Mouse (Mus musculus) heart, embryonic 13.5 days (tissue): ENCODE results near the gene Syngap1. TPM values are rescaled to one million over a fixed set of nuclear protein-coding genes. Genes with fewer than 3 reads are reported as not detected.
"Not testable (repeated sequence)": the region's sequence is repeated elsewhere in the genome, so short reads cannot be mapped to it uniquely, and the experiment has no call there.

ENCODE experiments used
- ATAC-seq: fragments of 200-750 bp; cut with Nextera tagmentation; 2 replicates; pipeline ENCODE4 v1.8.0; 2017; ENCODE audit warnings: moderate TSS enrichment; ENCODE audit not compliant: insufficient number of reproducible peaks, low FRiP score, low TSS enrichment; ENCODE audit errors: extremely low read depth
- H3K27ac ChIP-seq: fragments of 300-500 bp; sonication (generic); replicated peaks from 2 replicates; pipeline ENCODE4 v1.5.1; 2015; ENCODE audit warnings: moderate library complexity, mild to moderate bottlenecking, inconsistent platforms
- H3K27me3 ChIP-seq: fragments of 300-500 bp; sonication (generic); replicated peaks from 2 replicates; pipeline ENCODE4 v1.6.1; 2015; ENCODE audit warnings: mild to moderate bottlenecking, inconsistent platforms
- H3K36me3 ChIP-seq: fragments of 300-500 bp; sonication (generic); 2 replicates; pipeline ENCODE4 v1.6.1; 2015; ENCODE audit warnings: mild to moderate bottlenecking, inconsistent platforms
- H3K4me1 ChIP-seq: fragments of 300-500 bp; sonication (generic); 2 replicates; pipeline ENCODE4 v1.6.1; 2015; ENCODE audit warnings: inconsistent platforms
- H3K4me2 ChIP-seq: fragments of 300-500 bp; sonication (generic); 2 replicates; pipeline ENCODE4 v1.6.1; 2015; ENCODE audit warnings: inconsistent platforms, mild to moderate bottlenecking, moderate library complexity
- H3K4me3 ChIP-seq: fragments of 300-500 bp; sonication (generic); 2 replicates; pipeline ENCODE4 v1.5.1; 2015; ENCODE audit warnings: moderate library complexity, mild to moderate bottlenecking, inconsistent platforms
- H3K9ac ChIP-seq: fragments of 300-500 bp; sonication (generic); 2 replicates; pipeline ENCODE4 v1.6.1; 2015; ENCODE audit warnings: inconsistent platforms, mild to moderate bottlenecking, moderate library complexity
- H3K9me3 ChIP-seq: fragments of 300-500 bp; sonication (generic); 2 replicates; pipeline ENCODE4 v1.6.1; 2016; ENCODE audit warnings: inconsistent platforms
- WGBS: fragments of 180-500 bp; shearing (Covaris S2); methylation state at CpG from one replicate; pipeline ENCODE4 v1.1.7; 2015; ENCODE audit warnings: mixed read lengths; 5-methylcytosine and 5-hydroxymethylcytosine counted together
- polyA plus RNA-seq: library from polyadenylated mRNA; unstranded; fragments of >200 nt; fragmentation: Nextera tagmentation; extraction: Ambion mirVana; gene quantifications from 2 replicates; pipeline ENCODE4 v1.2.1, GENCODE M21; 2015

Syngap1 gene
- polyA plus RNA-seq: 1.3 and 2.0 TPM in 2 replicates

DNA sequence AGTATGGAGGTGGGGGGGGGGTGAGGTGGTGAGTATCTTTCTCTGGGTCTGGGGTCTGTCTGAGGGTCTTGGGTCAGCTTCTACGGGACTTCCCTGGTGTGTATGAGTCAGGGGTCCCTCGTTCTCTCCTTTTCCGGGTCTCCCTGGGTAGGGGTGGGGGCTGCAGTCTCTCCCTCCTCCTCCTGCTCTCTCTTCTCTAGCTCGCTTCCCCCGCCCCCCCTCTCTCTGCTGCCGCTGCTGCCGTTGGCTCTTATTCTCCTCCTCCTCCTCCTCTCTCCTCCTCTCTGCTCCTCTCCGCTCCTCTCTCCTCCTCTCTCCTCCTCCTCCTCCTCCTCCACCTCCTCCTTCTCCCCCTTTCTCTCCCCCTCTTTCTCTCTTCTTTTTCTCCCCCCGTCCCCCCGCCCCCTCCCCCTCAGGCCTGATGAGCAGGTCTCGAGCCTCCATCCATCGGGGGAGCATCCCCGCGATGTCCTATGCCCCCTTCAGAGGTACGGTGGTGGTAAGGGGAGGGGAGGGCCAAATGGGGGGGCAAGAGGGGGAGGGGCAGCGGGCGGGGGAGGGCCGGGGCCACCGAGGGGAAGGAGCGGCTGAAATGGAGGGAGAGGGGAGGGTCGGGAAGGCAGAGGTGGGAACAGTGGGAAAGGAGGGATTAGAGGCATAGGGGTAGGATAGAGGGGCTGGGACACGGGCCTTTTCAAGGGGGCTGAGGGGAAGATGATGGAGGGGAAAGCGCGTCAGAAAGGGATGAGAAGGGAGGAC, at the start of gene Syngap1:
Gene Syngap1 (plus strand): TSS at position 223 of the 759 bp plus-strand sequence.
- H3K36me3 ChIP-seq: peaks cover 14% of the 10 kb centered on the region
- ATAC-seq: no peak
- H3K4me1 ChIP-seq: peaks cover 51% of the 10 kb centered on the region
- H3K4me3 ChIP-seq: peak within 1 kb of the TSS; percentile 73
- H3K9me3 ChIP-seq: no peaks in the 10 kb centered on the region
- peak within 1 kb of the TSS; percentile 98 for H3K27ac ChIP-seq
- H3K4me2 ChIP-seq: peak within 1 kb of the TSS; percentile 99
- 0 out of 2 replicates have a peak, but pooled peaks cover 3% of the 10 kb centered on the region for H3K27me3 ChIP-seq
- 3% methylated on average over 19 of the region's 24 CpGs for WGBS
- peak within 1 kb of the TSS; percentile 88 for H3K9ac ChIP-seq

DNA sequence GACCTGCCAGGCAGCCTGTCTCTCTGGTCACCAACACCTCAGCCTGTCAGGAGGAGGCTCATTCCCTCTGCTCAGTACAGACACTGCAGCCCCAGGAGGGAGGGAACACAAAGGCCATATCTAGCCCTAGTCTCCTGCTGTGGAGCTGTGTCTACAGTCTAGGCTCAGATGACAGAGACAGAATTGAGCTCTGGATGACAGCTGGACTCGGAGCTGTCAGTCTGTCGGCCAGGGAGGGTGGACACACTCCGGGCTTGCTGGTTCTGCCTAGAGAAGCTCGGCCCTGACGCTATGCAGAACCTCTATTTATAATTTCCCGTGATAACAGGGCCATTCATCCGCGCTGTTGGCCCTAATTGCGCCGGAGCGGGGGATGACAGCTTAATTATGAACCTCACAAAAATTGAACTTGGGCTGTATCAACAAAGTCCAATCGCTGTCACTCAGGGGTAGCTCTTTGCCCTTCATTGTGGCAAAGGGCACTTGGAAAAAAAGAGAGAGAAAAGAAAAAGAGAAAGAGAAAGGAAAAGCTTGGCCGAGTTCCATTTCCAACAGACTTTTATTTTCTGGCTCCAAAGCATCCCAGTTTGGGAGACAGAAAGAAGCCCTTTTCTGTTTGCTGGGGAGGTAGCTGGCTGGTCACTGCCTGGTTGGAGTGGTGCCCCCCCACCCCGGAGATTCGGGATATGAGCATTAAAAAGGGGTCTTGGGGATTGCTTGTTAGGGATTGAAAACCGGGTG, 48.2 kb upstream of the Syngap1 start:
- H3K4me2 ChIP-seq: peak overlapping the region; percentile 61
- peak; percentile 84 for ATAC-seq
- no peaks in the 10 kb centered on the region for H3K36me3 ChIP-seq
- H3K27me3 ChIP-seq: no peaks in the 10 kb centered on the region
- WGBS: 18% methylated on average over 16 of the region's 16 CpGs
- H3K4me3 ChIP-seq: peak overlapping the region; percentile 35
- peaks cover 64% of the 10 kb centered on the region for H3K4me1 ChIP-seq
- peak overlapping the region; percentile 96 for H3K27ac ChIP-seq
- peak overlapping the region; percentile 47 for H3K9ac ChIP-seq
- H3K9me3 ChIP-seq: no peaks in the 10 kb centered on the region; the same call in 1 of the 2 replicates

DNA sequence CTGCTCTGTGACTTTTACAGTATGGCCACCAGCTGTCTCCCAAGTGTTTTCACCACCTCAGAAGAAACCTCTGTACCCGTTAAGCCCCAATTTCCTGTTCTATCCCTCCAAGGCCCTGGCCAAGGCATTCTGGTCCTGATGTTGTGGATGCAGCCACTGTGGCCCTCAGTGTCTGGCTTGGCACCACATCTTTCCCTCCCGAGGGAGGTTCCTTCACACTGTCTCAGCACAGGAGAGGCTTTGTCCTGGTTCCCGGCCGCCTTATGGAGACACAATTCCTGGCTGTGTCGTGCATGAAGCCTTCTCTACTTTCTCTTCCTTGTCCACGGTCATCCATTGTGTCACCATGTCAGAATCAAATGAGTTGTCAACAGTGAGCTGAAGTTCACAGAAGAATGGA, 47.6 kb upstream of the Syngap1 start:
- WGBS: 31% methylated on average over 6 of the region's 6 CpGs
- Histone ChIP-seq H3K4me3 (0 out of 2 replicates have a peak overlapping the region, but pooled peaks have one; percentile 35), H3K9me3 (no peaks in the 10 kb centered on the region; the same call in 1 of the 2 replicates), H3K4me2 (peak overlapping the region; percentile 61), H3K4me1 (peaks cover 58% of the 10 kb centered on the region), H3K36me3 (no peaks in the 10 kb centered on the region), H3K27ac (peak overlapping the region; percentile 96), H3K9ac (peak overlapping the region; percentile 47), H3K27me3 (no peaks in the 10 kb centered on the region)
- no peak for ATAC-seq

DNA sequence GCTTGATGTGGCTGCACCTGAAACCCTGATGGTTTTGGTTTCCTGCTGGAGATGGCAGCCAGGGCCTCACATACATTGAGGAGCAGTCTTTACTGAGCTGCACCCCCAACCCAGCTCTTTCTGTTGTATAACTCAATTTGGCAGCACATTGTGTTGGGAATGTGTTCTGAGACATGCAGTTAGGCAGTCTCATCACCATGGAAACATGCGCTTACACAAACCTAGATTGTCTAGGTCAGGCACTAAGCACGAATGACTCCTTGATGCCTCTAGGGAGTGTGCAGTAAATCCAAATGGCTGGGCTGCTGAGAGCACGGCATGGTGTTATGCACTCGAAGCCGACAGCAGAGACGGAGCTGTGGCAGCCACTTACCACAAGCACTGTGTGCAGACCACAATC, 46.7 kb upstream of the Syngap1 start:
- 70% methylated on average over 6 of the region's 6 CpGs for WGBS
- ATAC-seq: no peak
- Histone ChIP-seq H3K4me1 (peaks cover 55% of the 10 kb centered on the region), H3K9me3 (no peaks in the 10 kb centered on the region; the same call in 1 of the 2 replicates), H3K4me2 (no peak overlapping the region), H3K36me3 (no peaks in the 10 kb centered on the region), H3K27ac (peak overlapping the region; percentile 96), H3K9ac (no peak overlapping the region), H3K4me3 (no peak overlapping the region), H3K27me3 (no peaks in the 10 kb centered on the region)

DNA sequence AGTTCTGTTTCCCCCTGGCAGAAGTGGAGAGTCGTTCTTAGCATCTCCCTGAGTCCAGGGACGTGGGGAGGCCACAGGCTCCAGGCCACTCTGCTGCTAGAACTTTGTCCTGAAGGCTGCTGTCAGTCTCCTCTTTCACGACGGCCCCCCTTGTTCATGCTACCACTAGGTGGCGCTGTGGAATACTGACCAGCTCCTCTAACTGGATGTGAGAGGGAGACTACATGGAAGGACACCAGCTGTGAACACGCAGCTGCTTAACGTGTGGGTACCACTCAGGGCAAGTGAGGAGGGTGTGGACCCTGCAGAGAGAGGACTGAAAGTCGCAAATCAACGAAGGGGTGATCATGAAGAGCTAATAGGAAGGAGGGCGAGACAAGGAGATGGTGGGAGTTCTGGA, 45.5 kb upstream of the Syngap1 start:
- no peak overlapping the region for H3K9ac ChIP-seq
- 17% methylated on average over 10 of the region's 10 CpGs for WGBS
- no peak overlapping the region for H3K27ac ChIP-seq
- no peaks in the 10 kb centered on the region for H3K36me3 ChIP-seq
- H3K4me1 ChIP-seq: peaks cover 50% of the 10 kb centered on the region
- no peaks in the 10 kb centered on the region; the same call in 1 of the 2 replicates for H3K9me3 ChIP-seq
- H3K4me2 ChIP-seq: no peak overlapping the region
- no peaks in the 10 kb centered on the region for H3K27me3 ChIP-seq
- H3K4me3 ChIP-seq: no peak overlapping the region
- no peak for ATAC-seq

DNA sequence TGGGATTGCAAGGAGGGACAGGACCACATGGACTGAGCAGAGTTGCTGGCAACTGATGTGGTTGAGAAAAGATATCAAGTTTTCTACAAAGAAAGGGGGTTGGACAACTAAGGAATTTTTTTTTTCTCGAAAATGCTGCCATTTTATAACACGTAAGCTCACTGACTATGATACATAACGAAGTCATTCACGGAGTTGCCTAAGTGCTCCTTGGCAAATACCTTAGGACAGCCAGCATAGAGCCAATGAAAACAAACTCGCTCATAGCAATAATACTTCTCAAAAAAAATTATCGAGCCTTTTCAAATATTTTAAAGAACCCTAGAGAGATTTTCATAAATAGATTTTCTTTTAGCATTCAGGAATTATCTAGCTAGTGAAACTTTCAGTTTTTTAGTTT, 40.1 kb upstream of the Syngap1 start:
- Histone ChIP-seq H3K27ac (no peak overlapping the region), H3K4me1 (peaks cover 11% of the 10 kb centered on the region), H3K9me3 (no peaks in the 10 kb centered on the region), H3K4me3 (no peak overlapping the region), H3K27me3 (no peaks in the 10 kb centered on the region), H3K9ac (no peak overlapping the region), H3K36me3 (no peaks in the 10 kb centered on the region), H3K4me2 (no peak overlapping the region)
- no peak for ATAC-seq
- WGBS: 73% methylated on average over 6 of the region's 6 CpGs

DNA sequence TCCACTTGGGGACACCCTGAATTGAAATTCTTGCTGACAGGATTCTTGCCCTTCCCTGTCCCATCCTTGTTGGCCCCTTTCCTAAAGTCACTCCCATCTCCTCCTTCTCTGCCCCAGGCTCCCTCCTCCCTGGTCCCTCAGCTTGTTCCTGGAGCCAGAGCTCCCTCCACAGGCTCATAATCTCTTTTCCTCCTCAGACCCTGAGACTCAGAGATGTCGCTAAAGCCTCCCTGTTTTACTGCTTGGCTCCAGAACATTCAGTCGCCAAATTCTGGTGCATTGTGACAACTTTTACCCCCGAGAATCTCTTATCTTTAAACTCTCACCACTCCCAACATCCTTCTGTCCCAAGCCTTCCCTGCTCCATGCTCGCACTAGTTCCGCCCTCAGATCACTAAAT, 36.7 kb upstream of the Syngap1 start:
- Histone ChIP-seq H3K9ac (no peak overlapping the region), H3K4me1 (no peaks in the 10 kb centered on the region), H3K27me3 (no peaks in the 10 kb centered on the region), H3K9me3 (peaks cover 9% of the 10 kb centered on the region; the same call in 1 of the 2 replicates), H3K36me3 (no peaks in the 10 kb centered on the region), H3K4me2 (no peak overlapping the region), H3K4me3 (no peak overlapping the region), H3K27ac (no peak overlapping the region)
- no peak for ATAC-seq
- 44% methylated on average over 5 of the region's 5 CpGs for WGBS

DNA sequence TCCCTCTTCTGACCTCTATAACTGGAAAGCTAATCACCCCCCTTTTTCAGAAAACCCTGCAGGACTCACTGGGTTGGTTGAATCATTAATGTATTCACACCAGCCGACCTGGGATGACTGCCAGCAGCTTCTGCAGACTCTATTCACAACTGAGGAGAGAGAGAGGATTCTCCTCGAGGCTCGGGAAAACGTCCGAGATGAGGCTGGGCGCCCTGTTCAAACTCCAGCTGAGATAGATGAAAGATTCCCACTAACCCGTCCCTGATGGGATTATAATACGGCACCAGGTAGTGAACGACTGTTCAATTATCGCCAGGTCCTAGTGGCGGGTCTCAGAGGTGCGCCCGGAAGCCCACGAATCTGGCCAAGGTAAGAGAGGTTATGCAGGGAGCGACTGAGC, 33.5 kb upstream of the Syngap1 start:
- 87% methylated on average over 15 of the region's 15 CpGs for WGBS
- H3K27me3 ChIP-seq, H3K9me3 ChIP-seq, H3K36me3 ChIP-seq, H3K27ac ChIP-seq, H3K4me2 ChIP-seq, H3K9ac ChIP-seq, H3K4me1 ChIP-seq, ATAC-seq, H3K4me3 ChIP-seq: not testable (repeated sequence)

DNA sequence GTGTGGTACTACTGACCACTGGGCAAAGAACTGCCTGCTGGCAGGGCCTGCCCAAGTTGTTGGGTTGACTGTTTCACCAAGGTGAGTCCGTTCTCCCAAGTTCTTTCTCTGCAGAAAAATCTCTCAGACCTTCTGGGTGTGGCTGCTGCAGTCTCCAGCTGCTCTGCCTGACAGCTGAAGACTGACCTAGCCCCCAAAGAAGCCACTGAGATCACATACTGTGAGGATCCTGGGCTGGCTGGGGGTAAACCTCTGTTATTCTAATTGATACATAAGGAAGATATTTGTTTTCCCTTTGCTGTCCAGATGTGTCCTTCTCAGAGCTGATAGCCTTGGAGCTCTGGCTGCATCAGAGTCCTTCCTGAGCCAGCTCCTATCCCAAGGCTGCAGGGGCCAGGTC, 25.8 kb upstream of the Syngap1 start:
- Histone ChIP-seq H3K27me3 (no peaks in the 10 kb centered on the region), H3K4me2 (no peak overlapping the region), H3K4me3 (no peak overlapping the region), H3K9me3 (0 out of 2 replicates have a peak, but pooled peaks cover 5% of the 10 kb centered on the region), H3K27ac (no peak overlapping the region), H3K36me3 (peaks cover 3% of the 10 kb centered on the region; the same call in 1 of the 2 replicates), H3K9ac (no peak overlapping the region), H3K4me1 (peaks cover 16% of the 10 kb centered on the region)
- 42% methylated on average over 1 of the region's 1 CpGs for WGBS
- no peak for ATAC-seq

DNA sequence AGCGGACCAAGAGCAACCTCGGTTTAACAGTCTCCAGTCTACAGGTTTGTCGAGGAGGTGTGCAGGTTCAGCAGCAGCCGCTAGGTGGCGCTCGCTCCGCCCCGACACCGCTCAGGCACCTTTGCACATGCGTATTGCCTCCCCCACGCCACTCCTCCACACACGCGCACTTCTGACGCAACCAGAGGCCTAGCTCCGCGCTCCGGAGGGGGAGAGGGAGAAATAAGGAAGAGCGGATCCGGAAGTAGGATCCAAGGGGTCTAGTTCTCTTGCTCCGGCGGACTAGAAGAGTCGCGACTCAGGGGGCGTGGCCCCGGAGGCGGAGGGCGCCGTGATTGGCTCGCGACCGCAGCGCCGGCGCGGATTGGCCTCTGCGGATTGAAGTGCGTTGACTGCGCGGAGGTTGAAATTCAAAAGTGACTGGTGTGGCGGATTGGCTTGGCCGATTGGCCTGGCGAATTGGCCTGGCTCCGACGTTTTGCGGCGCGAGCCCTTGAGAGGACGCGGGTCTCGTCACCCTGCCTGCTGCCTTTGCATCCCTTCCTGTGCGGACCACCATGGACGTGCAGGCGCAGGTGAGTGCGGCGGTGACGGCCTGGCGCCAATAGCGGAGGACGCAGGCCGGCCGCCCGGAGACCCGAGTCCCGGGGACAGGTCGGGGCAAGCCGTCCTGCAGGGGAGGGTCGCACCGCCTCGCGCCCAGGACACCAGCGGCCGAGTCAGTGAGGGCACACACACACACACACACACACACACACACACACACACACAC, 24.2 kb upstream of the Syngap1 start, which contains the start of gene Kifc5b:
Gene Kifc5b (plus strand): TSS at position 381 of the 772 bp plus-strand sequence.
- peaks cover 19% of the 10 kb centered on the region for H3K36me3 ChIP-seq
- peaks cover 16% of the 10 kb centered on the region for H3K4me1 ChIP-seq
- under 1% methylated on average over 66 of the region's 72 CpGs for WGBS
- ATAC-seq: peak; percentile 97
- H3K9me3 ChIP-seq: 0 out of 2 replicates have a peak, but pooled peaks cover 5% of the 10 kb centered on the region
- H3K27me3 ChIP-seq: no peaks in the 10 kb centered on the region
- peak within 1 kb of the TSS; percentile 86 for H3K4me3 ChIP-seq
- peak within 1 kb of the TSS; percentile 85 for H3K27ac ChIP-seq
- H3K4me2 ChIP-seq: peak within 1 kb of the TSS; percentile 74
- H3K9ac ChIP-seq: peak within 1 kb of the TSS; percentile 89

DNA sequence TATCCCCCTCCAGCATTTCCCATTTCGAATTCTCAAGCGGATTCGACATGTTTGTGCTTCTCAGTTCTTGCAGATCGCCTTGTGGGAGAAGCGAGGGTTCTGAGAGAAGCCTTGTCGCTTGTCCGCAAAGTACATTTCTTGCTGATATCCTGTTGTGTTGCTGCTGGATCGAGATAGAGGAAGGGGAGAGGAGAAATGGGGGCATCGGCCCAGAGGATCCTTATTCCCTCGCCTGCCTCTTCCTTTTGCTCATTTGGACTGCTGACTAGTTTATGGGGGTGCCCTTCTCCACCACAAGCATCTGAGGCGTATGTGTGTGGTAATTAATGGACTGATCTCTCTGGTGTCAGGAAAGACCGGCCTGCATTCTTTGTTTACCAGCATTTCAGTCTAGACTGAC, 23.5 kb upstream of the Syngap1 start:
- peaks cover 19% of the 10 kb centered on the region for H3K36me3 ChIP-seq
- not testable (repeated sequence) for H3K9me3 ChIP-seq, ATAC-seq, H3K27me3 ChIP-seq
- WGBS: 2% methylated on average over 12 of the region's 12 CpGs
- peak overlapping the region; percentile 89 for H3K9ac ChIP-seq
- H3K27ac ChIP-seq: peak overlapping the region; percentile 85
- peak overlapping the region; percentile 74 for H3K4me2 ChIP-seq
- H3K4me1 ChIP-seq: peaks cover 16% of the 10 kb centered on the region
- H3K4me3 ChIP-seq: peak overlapping the region; percentile 86
